Mouse (Mus musculus) ES-Bruce4 (cell line): ENCODE measurements around the gene Fam213a.

Source experiments
- CTCF ChIP-seq: IDR thresholded peaks from one replicate; pipeline ENCODE4 v1.8.1; 2011; ENCODE audit warnings: low read depth, low read length
- EP300 ChIP-seq: IDR thresholded peaks from 2 replicates; pipeline ENCODE4 v1.6.1; 2011; ENCODE audit warnings: low read depth, low read length; ENCODE audit not compliant: insufficient read depth
- POLR2A ChIP-seq: IDR thresholded peaks from one replicate; pipeline ENCODE4 v1.8.1; 2011; ENCODE audit warnings: low read length; ENCODE audit not compliant: insufficient read depth

DNA sequence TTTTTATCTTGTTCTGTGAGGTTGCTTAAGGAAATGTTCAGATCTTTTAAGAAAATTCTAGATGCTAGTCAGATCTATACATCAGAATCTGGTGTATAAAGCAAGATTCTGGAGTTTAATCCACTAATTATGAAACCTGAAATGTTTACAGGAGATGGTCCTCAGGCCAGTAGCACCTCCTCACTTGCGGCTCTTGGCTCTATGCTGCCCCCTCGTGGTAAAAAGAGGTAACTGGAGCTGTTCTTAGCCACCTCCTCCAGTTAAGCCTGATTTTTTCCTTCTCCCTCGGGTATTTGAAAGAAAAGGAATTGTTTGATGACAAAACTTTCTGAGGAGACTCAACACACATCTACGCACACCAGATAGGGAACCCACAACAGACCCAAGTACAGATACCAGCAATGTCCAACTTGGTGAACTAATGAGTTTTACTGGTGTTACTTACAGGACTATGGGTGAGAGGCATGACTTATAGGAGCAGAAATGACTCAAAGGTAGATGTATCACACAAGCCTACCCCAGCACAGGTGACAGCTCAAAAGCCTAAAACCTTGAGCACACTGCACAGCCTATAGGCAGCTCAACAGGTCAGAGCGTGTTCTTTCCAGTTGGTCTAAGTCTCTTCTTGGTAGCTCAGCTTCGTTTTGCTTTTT lies 21.7 kb upstream of the Fam213a start:
- TF ChIP-seq CTCF (peak; percentile 85), POLR2A (no peak), EP300 (no peak)
